In the genomic region with DNA sequence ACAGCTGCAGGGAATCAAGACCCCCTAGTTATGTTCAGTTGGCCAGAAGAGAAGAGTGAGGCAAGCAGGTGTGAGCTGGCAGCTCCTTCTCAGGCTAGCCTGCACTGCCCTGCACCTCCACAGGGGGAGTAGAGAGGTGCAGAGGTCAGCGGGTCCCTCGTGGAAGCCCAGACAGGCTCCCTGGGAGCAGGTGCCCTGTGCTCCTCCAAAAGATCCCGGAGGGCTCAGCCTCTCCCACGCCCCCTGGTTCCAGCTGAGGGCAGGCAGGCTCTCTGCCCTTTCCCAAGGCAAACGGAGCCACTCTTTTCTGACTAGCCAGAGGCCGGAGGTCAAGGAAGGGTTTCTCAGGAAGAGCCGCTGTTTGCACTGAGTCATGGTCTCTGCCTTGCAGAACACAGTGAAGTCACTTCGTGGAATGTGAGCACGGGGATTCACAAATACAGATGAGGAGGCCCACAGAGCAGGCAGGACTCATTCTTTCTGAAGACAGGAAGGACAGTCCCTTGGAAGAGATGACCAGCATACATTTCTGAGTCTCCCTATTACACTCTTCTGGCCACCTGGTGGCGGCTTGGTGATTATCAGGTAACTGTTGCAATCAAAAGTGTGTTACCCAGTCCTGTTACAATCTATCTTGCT, we compare ENCODE assay signal across 8 mouse cellular contexts. TPM values are rescaled to one million over a fixed set of nuclear protein-coding genes. Genes with fewer than 3 reads are reported as not detected.
DNase-seq lines count a peak whose midpoint lies in the region; ATAC-seq and TF ChIP-seq lines count a peak whose summit lies in the region.

No protein-coding gene starts in this region.

- H3K4me3 ChIP-seq in spleen, adult 2 months (ENCODE audit: extremely low read depth, insufficient read depth, insufficient read length): no peak overlapping the region
- no peak overlapping the region for H3K4me3 ChIP-seq in hindbrain, embryonic 14.5 days (replicated peaks; ENCODE audit: low read length)

- no peak overlapping the region for H3K4me2 ChIP-seq in hindbrain, embryonic 14.5 days (replicated peaks)

- H3K36me3 ChIP-seq in spleen, adult 2 months (ENCODE audit: control insufficient read depth, insufficient read depth, low read length): no peaks in the 10 kb centered on the region
- no peaks in the 10 kb centered on the region for H3K36me3 ChIP-seq in hindbrain, embryonic 14.5 days (replicated peaks; ENCODE audit: control insufficient read depth, insufficient read depth)

- H3K4me1 ChIP-seq in spleen, adult 2 months (ENCODE audit: control insufficient read depth, insufficient read depth, insufficient read length): no peaks in the 10 kb centered on the region
- peaks cover 55% of the 10 kb centered on the region for H3K4me1 ChIP-seq in hindbrain, embryonic 14.5 days (replicated peaks; ENCODE audit: control insufficient read depth, insufficient read depth, low read length)

- peak; percentile 34; the same call in 1 of the 2 replicates for TF ChIP-seq CTCF in spleen, adult 2 months (IDR thresholded peaks at IDR 0.05; ENCODE audit: extremely low read depth, insufficient read depth, insufficient read length, insufficient replicate concordance)

- H3K27me3 ChIP-seq in spleen, adult 2 months (ENCODE audit: control insufficient read depth, insufficient read depth, low read length): peaks cover 13% of the 10 kb centered on the region; the same call in 1 of the 2 replicates
- peaks cover 15% of the 10 kb centered on the region; the same call in 1 of the 2 replicates for H3K27me3 ChIP-seq in hindbrain, embryonic 14.5 days (ENCODE audit: control insufficient read depth, insufficient read depth, low read length)

- ATAC-seq in hindbrain, embryonic 14.5 days (ENCODE audit: low FRiP score): no peak
- no peak for ATAC-seq in activated CD4-positive, CD25-positive, alpha-beta regulatory T cell, adult 4 months

- WGBS in spleen, adult 2 months: 9% methylated on average over 10 of the region's 10 CpGs
- 11% methylated on average over 10 of the region's 10 CpGs for WGBS in hindbrain, embryonic 14.5 days

- H3K27ac ChIP-seq in spleen, adult 2 months (ENCODE audit: insufficient read depth, low read length): no peak overlapping the region
- H3K27ac ChIP-seq in hindbrain, embryonic 14.5 days: peak overlapping the region; percentile 76

- 0 out of 2 replicates have a peak overlapping the region, but pooled peaks have one; percentile 4 for H3K9ac ChIP-seq in hindbrain, embryonic 14.5 days

- no peak for TF ChIP-seq POLR2A in spleen, adult 2 months (IDR thresholded peaks at IDR 0.05; ENCODE audit: low read depth, low read length)

- peak in 1 of 2 experiments; percentile 51 for DNase-seq in spleen, adult 2 months (ENCODE audit: low read depth in 1 of 2, low spot score in 2 of 2)
- no peak for DNase-seq in spleen, adult 12 weeks (ENCODE audit: low spot score)
- DNase-seq in cerebellum, adult 8-10 months: peak; percentile 55
- peak; percentile 46 for DNase-seq in hindbrain, embryonic 14.5 days (ENCODE audit: low spot score)
- DNase-seq in lung, postnatal 10 days: peak; percentile 41
- DNase-seq in spleen, postnatal 10 days (ENCODE audit: low spot score in 2 of 2): peak; percentile 22 to 69
- no peak for DNase-seq in right cerebral cortex, adult 18-20 months

- no peaks in the 10 kb centered on the region for H3K9me3 ChIP-seq in hindbrain, embryonic 14.5 days (ENCODE audit: control insufficient read depth, low read length)

RNA-seq across cellular contexts. Expression of a gene that starts 16.8 kb away (rescaled TPM):
- polyA plus RNA-seq in spleen, adult 2 months (2012; rRNA removed): 0.21 and 0.29 TPM in 2 replicates
- polyA plus RNA-seq in hindbrain, embryonic 14.5 days (2014; fragmentation: Nextera tagmentation; extraction: Ambion mirVana): 0.48 and 0.76 TPM in 2 replicates
- polyA plus RNA-seq in activated CD4-positive, CD25-positive, alpha-beta regulatory T cell, adult 4 months (2017; shearing (Covaris generic)): not detected

RNA-seq across cellular contexts. Expression of a gene that starts 49.3 kb away (rescaled TPM):
- polyA plus RNA-seq in spleen, adult 2 months (2012; rRNA removed): not detected in 2 replicates
- 0.37 TPM in 1 of 2 replicates, not detected in the other for polyA plus RNA-seq in hindbrain, embryonic 14.5 days (2014; fragmentation: Nextera tagmentation; extraction: Ambion mirVana)
- not detected for polyA plus RNA-seq in activated CD4-positive, CD25-positive, alpha-beta regulatory T cell, adult 4 months (2017; shearing (Covaris generic))

RNA-seq across cellular contexts. Expression of a gene that starts 59.1 kb away (rescaled TPM):
- 1.7 and 2.1 TPM in 2 replicates for polyA plus RNA-seq in spleen, adult 2 months (2012; rRNA removed)
- 5.8 and 8.5 TPM in 2 replicates for polyA plus RNA-seq in hindbrain, embryonic 14.5 days (2014; fragmentation: Nextera tagmentation; extraction: Ambion mirVana)
- polyA plus RNA-seq in activated CD4-positive, CD25-positive, alpha-beta regulatory T cell, adult 4 months (2017; shearing (Covaris generic)): 1 to 10 TPM; 2.7 to 7.4 TPM

RNA-seq across cellular contexts. Expression of a gene that starts 59.2 kb away (rescaled TPM):
- polyA plus RNA-seq in spleen, adult 2 months (2012; rRNA removed): 72.2 and 77.4 TPM in 2 replicates
- polyA plus RNA-seq in hindbrain, embryonic 14.5 days (2014; fragmentation: Nextera tagmentation; extraction: Ambion mirVana): 455 and 498 TPM in 2 replicates
- polyA plus RNA-seq in activated CD4-positive, CD25-positive, alpha-beta regulatory T cell, adult 4 months (2017; shearing (Covaris generic)): 100 to 1,000 TPM; 180 to 209 TPM

Comparison
In these comparisons a context has a peak if more than half of its experiments do, and no peak if none do; other contexts are left out.
1. DNase-seq: peak in cerebellum, adult 8-10 months (single experiment), hindbrain, embryonic 14.5 days (single experiment), lung, postnatal 10 days (single experiment) and spleen, postnatal 10 days (2 of 2); none in spleen, adult 12 weeks (single experiment) and right cerebral cortex, adult 18-20 months (single experiment).